Mouse (Mus musculus): ENCODE data around the gene Yipf1. TPM values are rescaled to one million over a fixed set of nuclear protein-coding genes. Genes with fewer than 3 reads are reported as not detected.
"Not testable (repeated sequence)": the region's sequence is repeated elsewhere in the genome, so short reads cannot be mapped to it uniquely, and the experiment has no call there.

The Yipf1 gene
- polyA plus RNA-seq, 2 experiments: 11.9 to 23.0 TPM

GRCm38 (mm10) chr4:107349311-107350008 lies 35.3 kb downstream of the Yipf1 start:
- ATAC-seq (ENCODE audit: insufficient read depth) (no peak), DNase-seq (ENCODE audit: low read depth in 3 of 3, low spot score in 3 of 3) (no peak)
- no peaks in the 10 kb centered on the region for H3K9me3 ChIP-seq (ENCODE audit: control insufficient read depth, low read length)
- H3K4me2 ChIP-seq (ENCODE audit: low read depth): no peak overlapping the region
- H3K9ac ChIP-seq (replicated peaks): no peak overlapping the region; the same call in 1 of the 2 replicates
- no peak overlapping the region for H3K4me3 ChIP-seq (ENCODE audit: insufficient read depth in 1 of 2, low read depth in 2 of 2, low read length in 2 of 2)
- no peaks in the 10 kb centered on the region for H3K27me3 ChIP-seq (ENCODE audit: control insufficient read depth, insufficient read depth, low read length)
- no peak overlapping the region for H3K27ac ChIP-seq
- 0 out of 4 replicates have a peak, but pooled peaks cover 0 to under 1% of the 10 kb centered on the region in 2 experiments for H3K4me1 ChIP-seq (replicated peaks; ENCODE audit: control insufficient read depth in 2 of 2, insufficient read depth in 2 of 2, low read length in 1 of 2)
- 61% methylated on average over 8 of the region's 8 CpGs for WGBS (ENCODE audit: insufficient replicate concordance)
- H3K36me3 ChIP-seq (replicated peaks; ENCODE audit: control insufficient read depth, insufficient read depth, low read depth): no peaks in the 10 kb centered on the region
- TF ChIP-seq EP300 (IDR thresholded peaks at IDR 0.05; ENCODE audit: low read depth) (no peak), CTCF (IDR thresholded peaks at IDR 0.05; ENCODE audit: low read depth) (peak; percentile 59)

DNA sequence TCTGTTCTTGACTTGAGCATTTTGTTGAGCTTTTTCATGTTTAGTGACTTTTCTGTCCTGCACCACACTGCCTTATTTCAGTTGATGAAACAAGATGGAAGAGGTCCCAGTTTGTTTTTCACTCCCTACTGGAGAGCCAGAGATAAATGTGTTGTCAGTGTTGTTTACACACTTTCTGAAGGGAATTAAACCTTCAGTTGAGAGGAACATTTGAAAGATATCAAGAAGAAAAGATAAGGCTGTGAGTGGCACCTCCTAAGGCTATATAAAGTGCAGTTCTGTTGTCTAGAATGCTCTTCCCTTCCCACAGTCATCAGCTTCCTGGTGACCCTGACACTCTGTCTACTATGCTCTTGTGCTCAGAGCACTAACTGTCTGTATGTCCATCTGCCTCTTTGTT lies 37.2 kb downstream of the Yipf1 start:
- Histone ChIP-seq H3K9ac (replicated peaks) (no peak overlapping the region), H3K4me1 (replicated peaks; ENCODE audit: control insufficient read depth in 2 of 2, insufficient read depth in 2 of 2, low read length in 1 of 2) (0 out of 4 replicates have a peak, but pooled peaks cover 0 to 1% of the 10 kb centered on the region in 2 experiments), H3K9me3 (ENCODE audit: control insufficient read depth, low read length) (no peaks in the 10 kb centered on the region), H3K27me3 (ENCODE audit: control insufficient read depth, insufficient read depth, low read length) (no peaks in the 10 kb centered on the region), H3K4me2 (ENCODE audit: low read depth) (no peak overlapping the region), H3K36me3 (replicated peaks; ENCODE audit: control insufficient read depth, insufficient read depth, low read depth) (no peaks in the 10 kb centered on the region), H3K4me3 (ENCODE audit: insufficient read depth in 1 of 2, low read depth in 2 of 2, low read length in 2 of 2) (no peak overlapping the region), H3K27ac (no peak overlapping the region)
- DNase-seq (ENCODE audit: low read depth in 3 of 3, low spot score in 3 of 3) (no peak), ATAC-seq (ENCODE audit: insufficient read depth) (no peak)
- TF ChIP-seq EP300 (IDR thresholded peaks at IDR 0.05; ENCODE audit: low read depth): no peak
- TF ChIP-seq CTCF (IDR thresholded peaks at IDR 0.05; ENCODE audit: low read depth): no peak

GRCm38 (mm10) chr4:107353612-107354011 lies 39.4 kb downstream of the Yipf1 start:
- WGBS (ENCODE audit: insufficient replicate concordance): 69% methylated on average over 3 of the region's 3 CpGs
- Histone ChIP-seq H3K4me1 (replicated peaks; ENCODE audit: control insufficient read depth in 2 of 2, insufficient read depth in 2 of 2, low read length in 1 of 2) (0 out of 4 replicates have a peak, but pooled peaks cover 0 to 1% of the 10 kb centered on the region in 2 experiments), H3K4me2 (ENCODE audit: low read depth) (no peak overlapping the region), H3K9me3 (ENCODE audit: control insufficient read depth, low read length) (no peaks in the 10 kb centered on the region), H3K4me3 (ENCODE audit: insufficient read depth in 1 of 2, low read depth in 2 of 2, low read length in 2 of 2) (no peak overlapping the region), H3K27ac (no peak overlapping the region), H3K36me3 (replicated peaks; ENCODE audit: control insufficient read depth, insufficient read depth, low read depth) (no peaks in the 10 kb centered on the region), H3K9ac (replicated peaks) (no peak overlapping the region), H3K27me3 (ENCODE audit: control insufficient read depth, insufficient read depth, low read length) (no peaks in the 10 kb centered on the region)
- DNase-seq (ENCODE audit: low read depth in 3 of 3, low spot score in 3 of 3): no peak
- no peak for ATAC-seq (ENCODE audit: insufficient read depth)
- TF ChIP-seq CTCF (IDR thresholded peaks at IDR 0.05; ENCODE audit: low read depth): no peak
- TF ChIP-seq EP300 (IDR thresholded peaks at IDR 0.05; ENCODE audit: low read depth): no peak

DNA sequence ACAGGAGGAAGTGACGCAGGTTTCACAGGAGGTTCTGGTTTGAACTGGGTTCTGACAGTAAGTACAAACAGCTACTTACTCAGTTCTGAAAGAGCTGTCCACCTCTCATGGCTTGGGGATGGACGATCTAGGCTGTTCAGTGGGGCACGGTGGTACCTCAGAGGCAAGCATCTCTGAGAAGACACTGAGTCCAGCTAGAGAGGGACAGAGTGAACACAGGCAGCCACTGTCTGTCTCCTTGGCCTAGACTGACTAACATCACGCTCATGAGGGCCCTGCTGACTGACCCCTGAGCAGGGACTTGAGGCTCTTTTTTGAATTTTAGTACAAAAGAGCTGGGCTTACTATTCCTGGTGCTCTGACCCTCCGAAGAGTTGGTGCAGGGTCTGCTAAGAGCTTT lies 40.0 kb downstream of the Yipf1 start:
- Histone ChIP-seq H3K27ac (no peak overlapping the region), H3K27me3 (ENCODE audit: control insufficient read depth, insufficient read depth, low read length) (no peaks in the 10 kb centered on the region), H3K9me3 (ENCODE audit: control insufficient read depth, low read length) (no peaks in the 10 kb centered on the region), H3K4me2 (ENCODE audit: low read depth) (no peak overlapping the region), H3K4me1 (replicated peaks; ENCODE audit: control insufficient read depth in 2 of 2, insufficient read depth in 2 of 2, low read length in 1 of 2) (0 out of 4 replicates have a peak, but pooled peaks cover 0 to 1% of the 10 kb centered on the region in 2 experiments), H3K4me3 (ENCODE audit: insufficient read depth in 1 of 2, low read depth in 2 of 2, low read length in 2 of 2) (no peak overlapping the region), H3K36me3 (replicated peaks; ENCODE audit: control insufficient read depth, insufficient read depth, low read depth) (no peaks in the 10 kb centered on the region), H3K9ac (replicated peaks) (no peak overlapping the region)
- WGBS (ENCODE audit: insufficient replicate concordance): 70% methylated on average over 5 of the region's 5 CpGs
- TF ChIP-seq EP300 (IDR thresholded peaks at IDR 0.05; ENCODE audit: low read depth): no peak
- TF ChIP-seq CTCF (IDR thresholded peaks at IDR 0.05; ENCODE audit: low read depth): no peak
- ATAC-seq (ENCODE audit: insufficient read depth) (no peak), DNase-seq (ENCODE audit: low read depth in 3 of 3, low spot score in 3 of 3) (no peak)

DNA sequence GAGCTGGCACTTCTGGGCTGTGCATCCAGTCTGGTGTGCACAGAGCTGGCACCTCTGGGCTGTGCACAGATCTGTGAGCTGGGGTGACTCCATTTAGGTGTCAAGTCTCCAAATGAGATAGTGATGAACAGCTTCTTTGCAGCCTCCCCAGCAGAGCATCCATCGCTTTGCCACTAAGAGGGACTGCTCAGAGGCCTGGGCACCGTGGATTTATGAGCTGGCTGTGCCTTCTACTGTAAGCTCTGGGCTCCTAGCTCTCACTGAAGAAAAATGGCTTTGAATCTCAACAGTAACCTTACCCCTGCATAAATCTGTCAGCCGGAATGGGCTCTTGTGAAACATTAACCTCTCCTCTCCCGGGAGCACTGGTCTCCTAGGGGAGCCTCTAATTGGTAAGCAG lies 40.4 kb downstream of the Yipf1 start:
- no peak overlapping the region for H3K4me3 ChIP-seq (ENCODE audit: insufficient read depth in 1 of 2, low read depth in 2 of 2, low read length in 2 of 2)
- TF ChIP-seq CTCF (IDR thresholded peaks at IDR 0.05; ENCODE audit: low read depth) (no peak), EP300 (IDR thresholded peaks at IDR 0.05; ENCODE audit: low read depth) (no peak)
- no peaks in the 10 kb centered on the region for H3K36me3 ChIP-seq (replicated peaks; ENCODE audit: control insufficient read depth, insufficient read depth, low read depth)
- 0 out of 4 replicates have a peak, but pooled peaks cover 0 to 1% of the 10 kb centered on the region in 2 experiments for H3K4me1 ChIP-seq (replicated peaks; ENCODE audit: control insufficient read depth in 2 of 2, insufficient read depth in 2 of 2, low read length in 1 of 2)
- ATAC-seq (ENCODE audit: insufficient read depth) (no peak), DNase-seq (ENCODE audit: low read depth in 3 of 3, low spot score in 3 of 3) (no peak)
- H3K9me3 ChIP-seq (ENCODE audit: control insufficient read depth, low read length): no peaks in the 10 kb centered on the region
- no peak overlapping the region for H3K27ac ChIP-seq
- no peak overlapping the region for H3K9ac ChIP-seq (replicated peaks)
- WGBS (ENCODE audit: insufficient replicate concordance): 60% methylated on average over 4 of the region's 4 CpGs
- H3K4me2 ChIP-seq (ENCODE audit: low read depth): no peak overlapping the region
- no peaks in the 10 kb centered on the region for H3K27me3 ChIP-seq (ENCODE audit: control insufficient read depth, insufficient read depth, low read length)

GRCm38 (mm10) chr4:107357172-107357571 lies 43.0 kb downstream of the Yipf1 start:
- H3K27me3 ChIP-seq (ENCODE audit: control insufficient read depth, insufficient read depth, low read length); H3K36me3 ChIP-seq (replicated peaks; ENCODE audit: control insufficient read depth, insufficient read depth, low read depth); H3K4me2 ChIP-seq (ENCODE audit: low read depth); ATAC-seq (ENCODE audit: insufficient read depth); H3K27ac ChIP-seq; H3K4me3 ChIP-seq (ENCODE audit: insufficient read depth in 1 of 2, low read depth in 2 of 2, low read length in 2 of 2); H3K9me3 ChIP-seq (ENCODE audit: control insufficient read depth, low read length); DNase-seq (ENCODE audit: low read depth in 3 of 3, low spot score in 3 of 3); H3K4me1 ChIP-seq (replicated peaks; ENCODE audit: control insufficient read depth in 2 of 2, insufficient read depth in 2 of 2, low read length in 1 of 2); H3K9ac ChIP-seq (replicated peaks): not testable (repeated sequence)
- 59% methylated on average over 8 of the region's 8 CpGs for WGBS (ENCODE audit: insufficient replicate concordance)

Data from liver, embryonic 14.5 days (tissue).